Mouse (Mus musculus) limb, embryonic 12.5 days (tissue): Measurements from ENCODE around the gene Elof1. TPM values are rescaled to one million over a fixed set of nuclear protein-coding genes. Genes with fewer than 3 reads are reported as not detected.
"Not testable (repeated sequence)": the region's sequence is repeated elsewhere in the genome, so short reads cannot be mapped to it uniquely, and the experiment has no call there.

Experiments used
- ATAC-seq: fragments of 200-750 bp; cut with Nextera tagmentation; 2 replicates; pipeline ENCODE4 v1.8.0; 2017; ENCODE audit warnings: low read depth, moderate TSS enrichment; ENCODE audit not compliant: insufficient number of reproducible peaks, insufficient read depth, low FRiP score, low TSS enrichment
- H3K27ac ChIP-seq: fragments of 300-500 bp; sonication (generic); 2 replicates; pipeline ENCODE4 v1.5.1; 2016; ENCODE audit warnings: mild to moderate bottlenecking, moderate library complexity
- H3K27me3 ChIP-seq: fragments of 300-500 bp; sonication (generic); 2 replicates; pipeline ENCODE4 v1.6.1; 2016; ENCODE audit warnings: mild to moderate bottlenecking, moderate library complexity
- H3K36me3 ChIP-seq: fragments of 300-500 bp; sonication (generic); 2 replicates; pipeline ENCODE4 v1.6.1; 2016; ENCODE audit warnings: mild to moderate bottlenecking, moderate library complexity
- H3K4me1 ChIP-seq: fragments of 300-500 bp; sonication (generic); replicated peaks from 2 replicates; pipeline ENCODE4 v1.6.1; 2016
- H3K4me2 ChIP-seq: fragments of 300-500 bp; sonication (generic); 2 replicates; pipeline ENCODE4 v1.6.1; 2016; ENCODE audit warnings: mild to moderate bottlenecking, moderate library complexity
- H3K4me3 ChIP-seq: fragments of 300-500 bp; sonication (generic); replicated peaks from 2 replicates; pipeline ENCODE4 v1.5.1; 2016; ENCODE audit warnings: mild to moderate bottlenecking
- H3K9ac ChIP-seq: fragments of 300-500 bp; sonication (generic); replicated peaks from 2 replicates; pipeline ENCODE4 v1.6.1; 2016; ENCODE audit warnings: mild to moderate bottlenecking, moderate library complexity
- H3K9me3 ChIP-seq: fragments of 300-500 bp; sonication (generic); 2 replicates; pipeline ENCODE4 v1.6.1; 2016; ENCODE audit warnings: mild to moderate bottlenecking, moderate library complexity
- WGBS: fragments of 180-500 bp; shearing (Covaris S2); methylation state at CpG from one replicate; pipeline ENCODE4 v1.1.7; 2016; 5-methylcytosine and 5-hydroxymethylcytosine counted together
- polyA plus RNA-seq: library from polyadenylated mRNA; unstranded; fragments of >200 nt; fragmentation: Nextera tagmentation; extraction: Ambion mirVana; gene quantifications from 2 replicates; pipeline ENCODE4 v1.2.1, GENCODE M21; 2016

Elof1 gene
- polyA plus RNA-seq, 1 experiment from 2014 or later, result 192 TPM

DNA sequence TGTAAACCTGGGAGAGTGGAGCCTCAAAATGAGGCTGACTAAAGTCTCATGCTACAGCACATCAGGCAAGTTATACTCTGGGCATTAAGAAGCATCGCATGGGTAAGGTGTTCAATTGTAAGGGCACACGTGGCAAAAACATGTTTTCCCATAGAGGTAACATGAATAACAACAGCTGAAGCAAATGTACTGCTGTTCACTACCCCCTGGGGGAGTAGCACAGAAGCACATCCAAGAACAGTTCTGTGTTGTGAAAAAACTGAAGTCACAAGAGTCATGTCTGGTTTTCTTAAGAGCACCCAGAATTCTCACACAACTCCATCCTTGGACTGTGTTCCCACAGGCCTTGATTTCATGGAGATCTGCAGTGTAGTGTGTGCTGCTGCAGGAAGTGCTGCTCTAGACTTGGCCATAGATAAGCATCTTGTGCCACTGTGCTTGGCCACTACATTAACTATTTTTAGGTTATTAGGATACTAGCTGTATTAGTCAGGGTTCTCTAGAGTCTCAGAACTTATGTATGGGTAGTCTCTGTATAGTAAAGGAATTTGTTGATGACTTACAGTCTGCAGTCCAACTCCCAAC lies 29.8 kb downstream of the Elof1 start:
- H3K4me3 ChIP-seq, result no peak overlapping the region
- no peaks in the 10 kb centered on the region for H3K9me3 ChIP-seq
- no peak overlapping the region for H3K9ac ChIP-seq
- peaks cover 9% of the 10 kb centered on the region for H3K4me1 ChIP-seq
- no peak overlapping the region for H3K27ac ChIP-seq
- ATAC-seq, result no peak
- 82% methylated on average over 2 of the region's 2 CpGs for WGBS
- no peaks in the 10 kb centered on the region for H3K36me3 ChIP-seq
- H3K27me3 ChIP-seq, result no peaks in the 10 kb centered on the region
- no peak overlapping the region for H3K4me2 ChIP-seq

DNA sequence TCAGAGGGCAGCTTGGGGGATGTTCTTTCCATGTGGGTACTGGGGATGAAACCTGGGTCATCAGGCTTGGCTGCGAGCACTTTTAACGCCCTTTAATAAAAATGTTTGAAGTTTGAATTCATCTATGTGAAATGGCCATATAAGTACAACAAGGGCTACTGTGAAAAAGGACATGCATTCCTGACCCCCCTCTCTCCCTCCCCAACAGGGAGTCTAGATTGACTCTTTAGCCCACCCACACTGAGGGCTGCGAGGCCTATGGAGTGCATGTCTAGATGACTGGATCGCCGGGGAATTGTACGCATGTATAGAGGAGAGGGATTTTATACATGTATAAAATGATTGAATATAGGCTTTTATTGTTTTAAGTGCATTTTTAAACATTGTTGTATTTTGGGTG lies 31.0 kb downstream of the Elof1 start:
- peak overlapping the region; percentile 76 for H3K4me2 ChIP-seq
- peak overlapping the region; percentile 66; the same call in 1 of the 2 replicates for H3K9ac ChIP-seq
- no peaks in the 10 kb centered on the region for H3K9me3 ChIP-seq
- H3K27me3 ChIP-seq, result no peaks in the 10 kb centered on the region
- 84% methylated on average over 6 of the region's 6 CpGs for WGBS
- no peaks in the 10 kb centered on the region for H3K36me3 ChIP-seq
- H3K27ac ChIP-seq, result peak overlapping the region; percentile 71
- peaks cover 9% of the 10 kb centered on the region for H3K4me1 ChIP-seq
- no peak for ATAC-seq
- peak overlapping the region; percentile 74 for H3K4me3 ChIP-seq

GRCm38 (mm10) chr9:22085022-22085834 lies 31.7 kb downstream of the Elof1 start, which contains the start of gene Ecsit:
Gene Ecsit, minus strand, starts transcription at chr9:22085438.
- H3K36me3 ChIP-seq, result peaks cover 4% of the 10 kb centered on the region; the same call in 1 of the 2 replicates
- H3K9me3 ChIP-seq, result no peaks in the 10 kb centered on the region
- no peaks in the 10 kb centered on the region for H3K27me3 ChIP-seq
- WGBS, result under 1% methylated on average over 48 of the region's 48 CpGs
- peak within 1 kb of the TSS; percentile 76 for H3K4me2 ChIP-seq
- peak; percentile 97 for ATAC-seq
- peak within 1 kb of the TSS; percentile 71 for H3K27ac ChIP-seq
- H3K4me1 ChIP-seq, result peaks cover 9% of the 10 kb centered on the region
- peak within 1 kb of the TSS; percentile 66 for H3K9ac ChIP-seq
- peak within 1 kb of the TSS; percentile 74 for H3K4me3 ChIP-seq

GRCm38 (mm10) chr9:22084667-22085021 lies 32.3 kb downstream of the Elof1 start:
- Histone ChIP-seq H3K27me3 (no peaks in the 10 kb centered on the region), H3K27ac (no peak overlapping the region), H3K36me3 (peaks cover 9% of the 10 kb centered on the region; the same call in 1 of the 2 replicates), H3K9ac (peak overlapping the region; percentile 66; the same call in 1 of the 2 replicates), H3K4me2 (peak overlapping the region; percentile 76), H3K4me1 (peaks cover 9% of the 10 kb centered on the region), H3K4me3 (peak overlapping the region; percentile 74), H3K9me3 (no peaks in the 10 kb centered on the region)
- no peak for ATAC-seq
- WGBS, result 35% methylated on average over 4 of the region's 4 CpGs

- no peak overlapping the region for H3K4me2 ChIP-seq
- H3K9ac ChIP-seq, result no peak overlapping the region
- H3K4me1 ChIP-seq, result no peaks in the 10 kb centered on the region
- H3K36me3 ChIP-seq, result peaks cover 46% of the 10 kb centered on the region
- ATAC-seq, result no peak
- no peak overlapping the region for H3K27ac ChIP-seq
- H3K9me3 ChIP-seq, result no peaks in the 10 kb centered on the region
- H3K4me3 ChIP-seq, result no peak overlapping the region
- 93% methylated on average over 23 of the region's 23 CpGs for WGBS
- H3K27me3 ChIP-seq, result no peaks in the 10 kb centered on the region
Measured at GRCm38 (mm10) chr9:22076223-22076622, 40.7 kb downstream of the Elof1 start.

GRCm38 (mm10) chr9:22075778-22076177 lies 41.2 kb downstream of the Elof1 start:
- not testable (repeated sequence) for H3K4me3 ChIP-seq, H3K9me3 ChIP-seq, ATAC-seq, H3K4me1 ChIP-seq, H3K27me3 ChIP-seq, H3K4me2 ChIP-seq, H3K27ac ChIP-seq, H3K9ac ChIP-seq
- peaks cover 46% of the 10 kb centered on the region for H3K36me3 ChIP-seq
- WGBS, result 79% methylated on average over 5 of the region's 5 CpGs

DNA sequence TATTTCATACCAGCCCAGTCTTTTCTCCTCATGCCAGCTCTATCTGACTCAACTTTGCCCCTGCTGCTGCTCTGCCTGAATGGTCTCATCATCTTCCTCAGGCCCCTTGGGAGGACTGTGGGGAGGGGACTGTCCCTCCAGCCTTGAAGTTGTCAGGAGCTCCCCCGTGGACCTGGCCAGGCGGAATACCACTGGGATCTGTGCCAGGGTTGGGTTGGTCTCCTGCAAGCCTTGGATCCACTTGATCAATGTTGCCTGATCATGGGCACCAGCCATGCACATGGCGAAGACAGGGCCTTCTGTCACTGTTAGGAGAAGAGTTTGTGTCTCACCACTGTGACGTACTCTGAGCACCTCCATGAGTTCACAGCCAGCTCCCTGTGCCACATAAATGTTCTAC lies 44.7 kb downstream of the Elof1 start:
- no peaks in the 10 kb centered on the region for H3K9me3 ChIP-seq
- H3K36me3 ChIP-seq, result peaks cover 43% of the 10 kb centered on the region
- H3K9ac ChIP-seq, result no peak overlapping the region
- no peak overlapping the region for H3K27ac ChIP-seq
- no peaks in the 10 kb centered on the region for H3K27me3 ChIP-seq
- H3K4me3 ChIP-seq, result no peak overlapping the region
- peaks cover 9% of the 10 kb centered on the region for H3K4me1 ChIP-seq
- 95% methylated on average over 4 of the region's 4 CpGs for WGBS
- H3K4me2 ChIP-seq, result no peak overlapping the region
- no peak for ATAC-seq

GRCm38 (mm10) chr9:22070791-22071573 lies 46.0 kb downstream of the Elof1 start, which contains the start of the genes Gm49318 and Zfp653:
Gene Gm49318, minus strand, starts transcription at chr9:22071259.
Gene Zfp653, minus strand, starts transcription at chr9:22071376.
- Histone ChIP-seq H3K4me2 (peak within 1 kb of the TSS; percentile 56), H3K4me3 (peak within 1 kb of the TSS; percentile 70), H3K4me1 (peaks cover 9% of the 10 kb centered on the region), H3K9me3 (no peaks in the 10 kb centered on the region), H3K9ac (peak within 1 kb of the TSS; percentile 87), H3K36me3 (peaks cover 44% of the 10 kb centered on the region), H3K27me3 (no peaks in the 10 kb centered on the region), H3K27ac (peak within 1 kb of the TSS; percentile 97)
- 0% methylated on average over 77 of the region's 87 CpGs for WGBS
- ATAC-seq, result peak; percentile 97

- ATAC-seq, result peak; percentile 8; the same call in 1 of the 2 replicates
- Histone ChIP-seq H3K4me2 (peak overlapping the region; percentile 56), H3K9me3 (no peaks in the 10 kb centered on the region), H3K36me3 (peaks cover 52% of the 10 kb centered on the region), H3K27ac (peak overlapping the region; percentile 97), H3K4me3 (peak overlapping the region; percentile 70), H3K27me3 (no peaks in the 10 kb centered on the region), H3K9ac (peak overlapping the region; percentile 31; the same call in 1 of the 2 replicates), H3K4me1 (peaks cover 9% of the 10 kb centered on the region)
- WGBS, result 67% methylated on average over 4 of the region's 4 CpGs
Measured at GRCm38 (mm10) chr9:22069881-22070553, 47.0 kb downstream of the Elof1 start.

- no peak for ATAC-seq
- no peak overlapping the region for H3K4me2 ChIP-seq
- 82% methylated on average over 5 of the region's 5 CpGs for WGBS
- H3K9me3 ChIP-seq, result no peaks in the 10 kb centered on the region
- peaks cover 9% of the 10 kb centered on the region for H3K4me1 ChIP-seq
- no peaks in the 10 kb centered on the region for H3K27me3 ChIP-seq
- no peak overlapping the region for H3K9ac ChIP-seq
- H3K36me3 ChIP-seq, result peaks cover 60% of the 10 kb centered on the region
- H3K27ac ChIP-seq, result no peak overlapping the region
- H3K4me3 ChIP-seq, result no peak overlapping the region
Measured at GRCm38 (mm10) chr9:22067195-22067594, 49.8 kb downstream of the Elof1 start.
